Mouse (Mus musculus): ENCODE data around the gene Bsn.

- TF ChIP-seq POLR2A (IDR thresholded peaks at IDR 0.05; ENCODE audit: borderline replicate concordance, insufficient read depth, low read length) = no peak
- TF ChIP-seq CTCF (IDR thresholded peaks at IDR 0.05; ENCODE audit: borderline replicate concordance, insufficient read depth, low read depth, low read length) = no peak
Measured at GRCm38 (mm10) chr9:108178391-108178790, 11.8 kb downstream of the Bsn start.
